Mouse (Mus musculus) myocyte (in vitro differentiated cells): ENCODE measurements around the gene Gm136.

Experiments used
- CEBPB ChIP-seq: IDR thresholded peaks from 2 replicates; pipeline ENCODE4 v1.6.1; 2011; ENCODE audit warnings: mild to moderate bottlenecking, moderate library complexity; ENCODE audit not compliant: poor library complexity, insufficient read depth, severe bottlenecking
- POLR2A ChIP-seq: IDR thresholded peaks from one replicate; pipeline ENCODE4 v1.6.1; 2011; ENCODE audit warnings: low read depth, mild to moderate bottlenecking, control low read depth, moderate library complexity; ENCODE audit not compliant: insufficient read length

- no peak for TF ChIP-seq POLR2A
- TF ChIP-seq CEBPB = no peak
These were observed 35.8 kb downstream of the Gm136 start for GRCm38 (mm10) chr4:34720127-34720895.
